Comparison of ENCODE assay signal across 11 mouse cellular contexts in genomic region chr4:81498133-81498532, GRCm38 (mm10). TPM values are rescaled to one million over a fixed set of nuclear protein-coding genes. Genes with fewer than 3 reads are reported as not detected.
DNase-seq lines count a peak whose midpoint lies in the region; ATAC-seq and TF ChIP-seq lines count a peak whose summit lies in the region.
"Had no signal": no experiment of that assay in that cellular context is flagged by ENCODE, and none has a peak within 500 bp of the region (broad histone marks: within the 10 kb centered on the region; RNA-seq: fewer than 3 reads in every experiment).

No protein-coding gene starts in this region.

- DNase-seq in embryo, embryonic 10 days (ENCODE audit: low spot score), result peak; percentile 56
- DNase-seq in embryo, embryonic 9.5 days (ENCODE audit: extremely low spot score), result no peak
- DNase-seq in kidney, adult 2 months, result peak; percentile 27
- no peak for DNase-seq in kidney, postnatal 25 days
- DNase-seq in midbrain, embryonic 14.5 days, result peak; percentile 81
- DNase-seq in midbrain, embryonic 11.5 days (ENCODE audit: low spot score, missing footprints), result no peak
- peak; percentile 11 for DNase-seq in retina, postnatal 7 days (ENCODE audit: low read depth, low spot score)
- no peak for DNase-seq in testis, postnatal 10 days (ENCODE audit: low spot score)
- DNase-seq: right cerebral cortex, postnatal 14 days had no signal

- TF ChIP-seq POLR2A in kidney, adult 2 months (IDR thresholded peaks at IDR 0.05; ENCODE audit: low read depth, low read length), result no peak

- no peak overlapping the region for H3K4me2 ChIP-seq in midbrain, embryonic 14.5 days (ENCODE audit: low read length)
- no peak overlapping the region for H3K4me2 ChIP-seq in midbrain, embryonic 11.5 days
- H3K4me2 ChIP-seq: heart, embryonic 12.5 days; limb, embryonic 12.5 days had no signal

- H3K9me3 ChIP-seq in midbrain, embryonic 14.5 days (ENCODE audit: control insufficient read depth, low read length), result no peaks in the 10 kb centered on the region
- no peaks in the 10 kb centered on the region for H3K9me3 ChIP-seq in midbrain, embryonic 11.5 days (ENCODE audit: control insufficient read depth, low read length)
- H3K9me3 ChIP-seq: heart, embryonic 12.5 days; limb, embryonic 12.5 days had no signal

- no peaks in the 10 kb centered on the region for H3K36me3 ChIP-seq in kidney, adult 2 months (ENCODE audit: control insufficient read depth, insufficient read depth, low read length)
- H3K36me3 ChIP-seq in midbrain, embryonic 14.5 days (ENCODE audit: control insufficient read depth, insufficient read depth, low read length), result no peaks in the 10 kb centered on the region
- H3K36me3 ChIP-seq in midbrain, embryonic 11.5 days (ENCODE audit: control insufficient read depth, insufficient read depth, low read length), result no peaks in the 10 kb centered on the region
- H3K36me3 ChIP-seq: heart, embryonic 12.5 days; limb, embryonic 12.5 days had no signal

- H3K9ac ChIP-seq in midbrain, embryonic 14.5 days (replicated peaks; ENCODE audit: low read length), result no peak overlapping the region
- H3K9ac ChIP-seq in midbrain, embryonic 11.5 days (ENCODE audit: low read length), result no peak overlapping the region
- H3K9ac ChIP-seq: heart, embryonic 12.5 days; limb, embryonic 12.5 days had no signal

- no peaks in the 10 kb centered on the region for H3K4me1 ChIP-seq in kidney, adult 2 months (ENCODE audit: control insufficient read depth, insufficient read depth, low read length)
- H3K4me1 ChIP-seq in midbrain, embryonic 14.5 days (ENCODE audit: control insufficient read depth, insufficient read depth, low read length), result no peaks in the 10 kb centered on the region
- H3K4me1 ChIP-seq in midbrain, embryonic 11.5 days (ENCODE audit: control insufficient read depth, insufficient read depth, low read length), result no peaks in the 10 kb centered on the region
- H3K4me1 ChIP-seq: heart, embryonic 12.5 days; limb, embryonic 12.5 days had no signal

- ATAC-seq in midbrain, embryonic 14.5 days (ENCODE audit: low FRiP score, low TSS enrichment), result no peak
- no peak for ATAC-seq in midbrain, embryonic 11.5 days (ENCODE audit: low FRiP score)

- 0 out of 2 replicates have a peak, but pooled peaks have one; percentile 19 for TF ChIP-seq CTCF in kidney, adult 2 months (conservative IDR thresholded peaks at IDR 0.05; ENCODE audit: insufficient read depth, insufficient read length, low read depth, low read length)

- 46% methylated on average over 2 of the region's 2 CpGs for WGBS in kidney, adult 2 months
- 49% methylated on average over 2 of the region's 2 CpGs for WGBS in midbrain, embryonic 14.5 days
- WGBS in midbrain, embryonic 11.5 days, result 48% methylated on average over 2 of the region's 2 CpGs

- H3K4me3 ChIP-seq in kidney, adult 2 months (ENCODE audit: insufficient read depth, low read depth, low read length), result no peak overlapping the region
- no peak overlapping the region for H3K4me3 ChIP-seq in midbrain, embryonic 14.5 days (replicated peaks; ENCODE audit: low read depth, low read length)
- no peak overlapping the region for H3K4me3 ChIP-seq in midbrain, embryonic 11.5 days (ENCODE audit: low read depth, low read length)
- H3K4me3 ChIP-seq: heart, embryonic 12.5 days; limb, embryonic 12.5 days had no signal

- H3K27me3 ChIP-seq in kidney, adult 2 months (replicated peaks; ENCODE audit: control insufficient read depth, insufficient read depth, low read length), result no peaks in the 10 kb centered on the region
- no peaks in the 10 kb centered on the region for H3K27me3 ChIP-seq in midbrain, embryonic 14.5 days (ENCODE audit: control insufficient read depth, insufficient read depth, low read length)
- no peaks in the 10 kb centered on the region for H3K27me3 ChIP-seq in midbrain, embryonic 11.5 days (ENCODE audit: control insufficient read depth, insufficient read depth, low read length)
- H3K27me3 ChIP-seq: heart, embryonic 12.5 days; limb, embryonic 12.5 days had no signal

- H3K27ac ChIP-seq in kidney, adult 2 months (ENCODE audit: insufficient read depth, low read depth, low read length), result no peak overlapping the region
- no peak overlapping the region for H3K27ac ChIP-seq in midbrain, embryonic 14.5 days (replicated peaks; ENCODE audit: low read depth, low read length)
- no peak overlapping the region for H3K27ac ChIP-seq in midbrain, embryonic 11.5 days (ENCODE audit: low read depth, low read length)
- H3K27ac ChIP-seq: limb, embryonic 12.5 days had no signal

RNA-seq across cellular contexts. Expression of gene Mpdz, which starts 55.5 kb away (rescaled TPM):
- polyA plus RNA-seq in kidney, adult 2 months (2012; rRNA removed), result 9.9 and 11.4 TPM in 2 replicates
- polyA plus RNA-seq in midbrain, embryonic 14.5 days (2014; fragmentation: Nextera tagmentation; extraction: Ambion mirVana), result 13.1 and 21.2 TPM in 2 replicates
- 43.6 and 44.6 TPM in 2 replicates for polyA plus RNA-seq in midbrain, embryonic 11.5 days (2014; fragmentation: Nextera tagmentation; extraction: Ambion mirVana)

Comparison
In these comparisons a context has a peak if more than half of its experiments do, and no peak if none do; other contexts are left out.
1. DNase-seq: peak in embryo, embryonic 10 days (single experiment), kidney, adult 2 months (single experiment), midbrain, embryonic 14.5 days (single experiment) and retina, postnatal 7 days (single experiment); none in embryo, embryonic 9.5 days (single experiment), kidney, postnatal 25 days (0 of 2), midbrain, embryonic 11.5 days (single experiment) and testis, postnatal 10 days (single experiment).